Mouse (Mus musculus) cerebellum, adult 18-20 months (tissue): Measurements from ENCODE around the gene Tmem63b.

Experiments
- DNase-seq, 2 experiments: peaks; one replicate each; pipeline ENCODE4 v3.0.0; 2021

Tmem63b gene

DNA sequence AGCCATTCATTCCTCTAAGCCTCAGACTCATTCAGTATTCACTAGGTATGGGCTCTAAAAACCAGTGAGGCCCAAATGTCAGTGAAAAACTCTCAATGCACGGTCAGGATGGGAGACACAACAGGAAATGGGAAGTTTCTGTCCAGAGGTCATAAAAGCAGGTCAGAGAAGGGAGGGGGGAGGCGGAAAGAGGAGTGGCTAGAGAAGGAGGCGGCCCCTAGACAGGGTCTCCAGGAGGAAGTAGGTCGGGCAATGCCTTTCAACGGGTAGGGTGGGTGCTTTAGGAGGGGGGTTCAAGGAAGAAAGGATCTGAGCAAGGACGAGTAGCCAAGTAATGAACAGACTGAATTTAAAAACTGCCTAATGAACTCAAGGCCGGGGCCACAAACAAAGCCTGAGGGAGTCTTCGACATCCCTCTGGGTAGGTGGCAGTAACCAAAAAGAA is 67.7 kb downstream of the Tmem63b start:
- DNase-seq = no peak

- no peak for DNase-seq
Measured at GRCm38 (mm10) chr17:45617655-45618054, 69.0 kb downstream of the Tmem63b start.

DNA sequence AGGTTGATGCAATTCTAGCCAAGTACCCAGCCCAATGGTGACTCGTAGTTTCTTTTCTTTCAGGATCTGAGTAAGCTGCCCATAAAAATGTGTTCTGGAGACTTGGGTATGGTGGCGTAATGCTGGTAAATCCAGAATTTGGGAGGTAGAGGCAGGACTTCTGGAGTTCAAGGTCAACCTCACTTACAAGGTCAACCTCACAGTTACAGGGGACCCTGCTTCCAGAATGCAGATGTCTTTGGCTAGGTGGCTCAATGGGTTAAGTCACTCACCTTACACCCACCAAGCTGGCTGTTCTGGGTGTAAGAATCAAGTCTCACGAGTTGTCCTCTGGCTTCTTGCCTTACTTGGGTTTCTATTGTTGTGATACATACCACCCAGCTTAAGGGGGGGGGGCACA is 70.0 kb downstream of the Tmem63b start:
- no peak for DNase-seq

DNA sequence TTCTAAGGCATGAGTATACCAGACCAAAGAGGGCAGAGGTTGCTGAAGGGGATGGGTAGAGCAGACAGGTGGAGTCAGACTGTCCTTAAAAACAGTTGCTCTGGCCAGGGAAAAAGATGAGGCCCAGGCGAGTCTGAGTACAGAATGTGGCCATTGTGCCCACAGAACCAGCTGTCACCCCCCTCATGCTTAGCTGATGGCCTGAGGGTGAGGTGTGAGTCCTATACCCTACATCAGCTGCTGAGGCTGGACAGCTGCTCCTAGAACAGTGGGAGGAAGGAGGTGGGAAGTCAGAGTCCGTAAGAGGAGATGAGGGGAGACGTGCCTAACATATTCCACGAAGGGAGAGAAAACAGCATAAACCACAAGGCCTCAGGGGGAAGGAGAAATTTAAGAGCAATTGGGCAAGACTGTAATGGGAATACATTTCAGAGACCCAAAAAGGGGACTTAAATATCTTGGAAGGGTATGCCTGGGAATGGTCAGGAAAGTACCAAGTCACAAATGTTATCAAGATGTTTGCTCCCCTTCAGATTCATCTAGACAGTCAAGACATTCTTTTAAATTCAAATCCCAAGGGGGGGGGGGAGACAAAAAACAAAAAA is 70.6 kb downstream of the Tmem63b start:
- DNase-seq = no peak

GRCm38 (mm10) chr17:45612921-45613320 is 73.8 kb downstream of the Tmem63b start:
- no peak for DNase-seq

DNA sequence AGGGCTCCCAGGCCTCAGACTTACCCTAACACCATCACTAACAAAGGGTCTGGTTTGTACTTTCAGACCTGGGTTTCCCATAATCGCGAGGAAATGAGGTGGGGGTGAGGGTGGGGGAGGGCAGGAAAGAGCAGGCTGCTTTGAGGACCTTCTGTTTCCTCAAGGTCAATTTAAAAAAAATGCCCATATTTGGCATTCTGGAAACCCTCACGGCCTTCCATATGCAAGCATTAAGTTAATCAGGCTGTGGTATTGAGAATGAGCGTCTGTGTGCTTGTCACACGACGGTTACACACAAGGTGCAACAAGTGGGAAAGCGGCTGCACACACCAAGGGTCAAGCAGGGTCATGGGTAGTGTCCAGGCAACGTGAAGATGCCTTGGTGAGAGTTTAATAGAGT is 74.7 kb downstream of the Tmem63b start:
- DNase-seq = no peak
